Mouse (Mus musculus): ENCODE measurements around the gene Sez6l2. TPM values are rescaled to one million over a fixed set of nuclear protein-coding genes. Genes with fewer than 3 reads are reported as not detected.

Sez6l2 gene
- polyA plus RNA-seq, 1 experiment = 3.7 TPM

DNA sequence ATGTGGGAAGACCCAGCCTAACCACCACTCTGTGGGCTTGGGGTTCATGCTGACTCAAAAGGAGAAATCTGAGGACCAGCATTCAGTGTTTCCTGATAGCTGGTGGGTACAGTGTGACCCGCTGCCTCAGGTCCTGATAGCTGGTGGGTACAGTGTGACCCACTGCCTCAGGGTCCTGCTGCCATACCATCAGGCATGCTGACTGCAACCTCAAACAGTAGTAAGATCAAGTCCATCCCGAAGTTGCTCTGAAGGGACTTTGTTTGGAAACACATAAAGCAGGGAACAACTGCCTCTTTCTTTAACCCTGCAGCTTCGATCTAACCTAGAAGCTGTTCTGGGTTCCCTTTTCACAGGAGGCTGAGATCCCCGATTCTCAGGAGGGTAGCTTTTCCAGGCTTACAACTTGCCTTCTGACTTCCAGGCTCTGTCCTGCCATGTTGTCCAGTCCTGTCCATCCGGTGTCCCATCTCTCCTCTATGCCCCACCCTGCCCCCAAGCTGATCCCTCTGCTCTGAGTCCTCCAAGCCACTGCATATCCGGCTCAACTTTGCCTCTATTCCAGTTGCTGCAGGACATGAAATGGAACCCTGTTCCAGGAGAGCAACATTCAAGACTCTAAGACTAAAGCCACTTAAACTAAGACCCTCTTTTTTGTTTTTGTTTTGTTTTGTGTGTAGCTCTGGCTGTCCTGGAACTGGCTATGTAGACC, 57.1 kb downstream of the Sez6l2 start:
- Histone ChIP-seq H3K27me3 (ENCODE audit: control insufficient read depth, insufficient read depth, low read length) (no peaks in the 10 kb centered on the region), H3K4me3 (ENCODE audit: control insufficient read depth, insufficient read depth, low read length) (no peak overlapping the region), H3K27ac (ENCODE audit: control insufficient read depth, insufficient read depth, low read length) (no peak overlapping the region), H3K36me3 (ENCODE audit: control insufficient read depth, insufficient read depth, low read length) (no peaks in the 10 kb centered on the region), H3K4me1 (replicated peaks; ENCODE audit: control insufficient read depth, insufficient read depth, low read length) (peaks cover 5% of the 10 kb centered on the region; the same call in 1 of the 2 replicates)
- no peak for DNase-seq
- WGBS = 95% methylated on average over 6 of the region's 6 CpGs
- TF ChIP-seq CTCF (IDR thresholded peaks at IDR 0.05; ENCODE audit: borderline replicate concordance, control insufficient read depth, extremely low read depth, insufficient read depth, low read length, poor library complexity) (no peak), POLR2A (IDR thresholded peaks at IDR 0.05; ENCODE audit: control insufficient read depth, extremely low read depth, insufficient read depth, low read length, poor library complexity) (no peak)

DNA sequence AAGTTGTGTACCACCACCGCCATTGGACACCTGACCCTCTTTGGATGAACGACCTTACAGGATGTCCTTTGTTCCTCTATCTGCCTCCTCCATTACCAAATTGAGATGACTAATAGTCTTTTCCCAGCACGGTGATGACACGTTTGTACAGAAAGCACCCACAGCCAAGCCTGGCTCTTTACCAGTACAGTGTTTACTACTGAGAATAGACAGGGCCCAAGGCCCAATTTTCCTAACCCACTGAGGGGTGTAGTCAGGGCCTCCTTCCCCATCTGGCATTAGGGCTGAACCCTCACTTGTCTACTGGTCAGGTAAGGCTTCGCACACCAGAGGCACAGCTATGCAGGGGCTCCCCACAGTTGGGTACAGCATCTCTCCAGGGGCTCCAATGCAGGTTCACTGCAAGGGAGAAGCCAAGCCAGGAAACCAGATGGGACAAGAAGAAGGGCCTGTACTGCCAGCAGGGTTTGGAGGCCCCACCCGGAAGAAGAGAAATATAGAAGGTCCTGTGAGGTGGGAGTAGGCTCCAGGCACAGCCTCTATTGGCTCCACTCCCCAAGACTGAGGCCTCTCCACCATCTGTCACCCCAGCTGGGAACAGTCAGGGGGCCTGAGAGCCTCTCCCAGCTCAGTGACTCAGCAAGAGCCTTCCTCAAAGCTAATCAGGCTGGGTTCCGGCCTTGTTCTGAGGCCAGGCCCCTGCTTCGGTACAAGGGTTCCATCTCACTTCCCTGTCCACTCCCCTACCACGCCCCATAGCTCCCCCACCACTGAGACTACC, 58.1 kb downstream of the Sez6l2 start:
- Histone ChIP-seq H3K36me3 (ENCODE audit: control insufficient read depth, insufficient read depth, low read length) (no peaks in the 10 kb centered on the region), H3K4me3 (ENCODE audit: control insufficient read depth, insufficient read depth, low read length) (no peak overlapping the region), H3K27ac (ENCODE audit: control insufficient read depth, insufficient read depth, low read length) (no peak overlapping the region), H3K27me3 (ENCODE audit: control insufficient read depth, insufficient read depth, low read length) (no peaks in the 10 kb centered on the region), H3K4me1 (replicated peaks; ENCODE audit: control insufficient read depth, insufficient read depth, low read length) (peaks cover 9% of the 10 kb centered on the region)
- TF ChIP-seq POLR2A (IDR thresholded peaks at IDR 0.05; ENCODE audit: control insufficient read depth, extremely low read depth, insufficient read depth, low read length, poor library complexity) (no peak), CTCF (IDR thresholded peaks at IDR 0.05; ENCODE audit: borderline replicate concordance, control insufficient read depth, extremely low read depth, insufficient read depth, low read length, poor library complexity) (no peak)
- WGBS = 59% methylated on average over 9 of the region's 9 CpGs
- DNase-seq = no peak

DNA sequence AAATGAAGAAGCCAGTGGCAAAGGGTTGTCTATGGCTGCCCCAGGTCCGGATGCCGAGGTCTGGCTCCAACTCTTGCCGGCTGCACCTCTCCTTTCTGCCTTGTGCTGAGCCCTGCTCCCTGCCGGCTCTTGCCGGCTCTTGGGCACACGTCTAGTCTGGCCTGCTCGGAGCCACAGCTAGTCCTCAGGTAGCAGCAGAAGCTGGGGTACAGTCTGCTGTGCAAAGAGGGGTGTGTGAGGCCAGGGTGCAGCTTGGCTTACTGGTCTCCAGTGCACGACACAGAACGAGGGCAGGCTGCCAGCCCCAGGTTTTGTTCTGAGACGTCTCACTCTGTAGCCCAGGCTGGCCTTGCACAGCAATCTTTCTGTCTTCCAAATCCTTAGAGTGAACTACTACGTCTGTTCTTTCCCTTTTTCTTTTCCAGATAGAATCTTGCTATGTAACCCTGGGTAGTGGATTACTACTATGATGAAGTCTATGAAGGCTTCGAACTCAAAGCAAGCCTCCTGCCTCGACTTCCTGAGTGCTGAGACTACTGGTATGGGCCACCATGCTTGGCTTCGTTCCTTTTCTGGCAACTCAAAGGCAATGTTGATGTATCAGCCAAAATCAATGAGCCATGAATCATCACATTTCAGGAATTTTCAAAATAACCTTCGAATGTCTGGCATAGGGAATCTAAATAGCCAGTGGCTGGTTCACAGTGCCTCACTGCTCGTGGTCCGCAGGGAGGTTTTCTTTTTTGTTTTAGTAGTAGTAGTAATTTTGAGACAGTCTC, 59.1 kb downstream of the Sez6l2 start:
- 90% methylated on average over 17 of the region's 17 CpGs for WGBS
- no peak overlapping the region for H3K27ac ChIP-seq (ENCODE audit: control insufficient read depth, insufficient read depth, low read length)
- no peaks in the 10 kb centered on the region for H3K36me3 ChIP-seq (ENCODE audit: control insufficient read depth, insufficient read depth, low read length)
- H3K27me3 ChIP-seq (ENCODE audit: control insufficient read depth, insufficient read depth, low read length) = no peaks in the 10 kb centered on the region
- no peak for TF ChIP-seq POLR2A (IDR thresholded peaks at IDR 0.05; ENCODE audit: control insufficient read depth, extremely low read depth, insufficient read depth, low read length, poor library complexity)
- no peak for TF ChIP-seq CTCF (IDR thresholded peaks at IDR 0.05; ENCODE audit: borderline replicate concordance, control insufficient read depth, extremely low read depth, insufficient read depth, low read length, poor library complexity)
- H3K4me3 ChIP-seq (ENCODE audit: control insufficient read depth, insufficient read depth, low read length) = no peak overlapping the region
- no peak for DNase-seq
- peaks cover 15% of the 10 kb centered on the region for H3K4me1 ChIP-seq (replicated peaks; ENCODE audit: control insufficient read depth, insufficient read depth, low read length)

DNA sequence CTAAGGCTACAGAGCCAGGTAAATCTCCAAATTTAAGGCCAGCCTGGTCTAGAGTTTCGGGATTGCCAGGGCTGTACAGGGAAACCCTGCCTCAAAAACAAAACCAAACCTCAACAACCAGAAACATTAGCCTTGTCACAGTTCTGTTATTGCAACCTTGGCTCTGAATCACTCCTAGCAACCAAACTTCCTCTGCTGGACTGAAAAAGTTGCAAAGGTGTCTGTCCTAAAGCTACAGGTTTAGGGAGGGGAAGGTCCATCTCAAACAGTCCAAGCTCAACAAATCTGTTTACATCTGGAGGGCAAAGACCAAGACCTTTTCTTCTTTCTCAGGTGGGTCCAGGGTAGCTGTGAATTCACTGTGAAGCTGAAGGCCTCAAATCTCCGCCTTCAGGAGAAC, 60.7 kb downstream of the Sez6l2 start:
- TF ChIP-seq POLR2A (IDR thresholded peaks at IDR 0.05; ENCODE audit: control insufficient read depth, extremely low read depth, insufficient read depth, low read length, poor library complexity) (no peak), CTCF (IDR thresholded peaks at IDR 0.05; ENCODE audit: borderline replicate concordance, control insufficient read depth, extremely low read depth, insufficient read depth, low read length, poor library complexity) (no peak)
- Histone ChIP-seq H3K4me1 (replicated peaks; ENCODE audit: control insufficient read depth, insufficient read depth, low read length) (peaks cover 27% of the 10 kb centered on the region), H3K27me3 (ENCODE audit: control insufficient read depth, insufficient read depth, low read length) (no peaks in the 10 kb centered on the region), H3K36me3 (ENCODE audit: control insufficient read depth, insufficient read depth, low read length) (no peaks in the 10 kb centered on the region), H3K4me3 (ENCODE audit: control insufficient read depth, insufficient read depth, low read length) (no peak overlapping the region), H3K27ac (ENCODE audit: control insufficient read depth, insufficient read depth, low read length) (no peak overlapping the region)
- no peak for DNase-seq
- WGBS = 94% methylated on average over 2 of the region's 2 CpGs

DNA sequence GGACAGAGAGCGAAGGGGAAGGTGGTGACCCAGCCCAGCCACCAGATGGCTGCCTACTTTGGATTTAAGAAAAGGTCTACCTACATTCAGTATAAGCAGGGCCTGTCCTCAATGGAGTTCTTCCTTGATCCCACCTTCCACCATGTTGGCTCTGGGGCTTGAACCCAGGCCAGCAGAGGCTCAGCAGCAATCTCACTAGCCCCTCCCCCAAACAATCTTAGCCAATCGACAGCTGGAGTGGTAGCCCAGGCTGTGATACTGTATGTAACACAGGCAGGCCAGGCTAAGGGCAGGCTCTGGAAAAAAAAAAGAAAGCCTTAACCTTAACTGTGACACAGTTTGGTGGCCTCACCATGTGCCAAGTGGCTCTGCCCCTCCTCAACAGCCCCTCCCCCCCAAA, 61.4 kb downstream of the Sez6l2 start:
- H3K27ac ChIP-seq (ENCODE audit: control insufficient read depth, insufficient read depth, low read length) = no peak overlapping the region
- TF ChIP-seq POLR2A (IDR thresholded peaks at IDR 0.05; ENCODE audit: control insufficient read depth, extremely low read depth, insufficient read depth, low read length, poor library complexity) (no peak), CTCF (IDR thresholded peaks at IDR 0.05; ENCODE audit: borderline replicate concordance, control insufficient read depth, extremely low read depth, insufficient read depth, low read length, poor library complexity) (no peak)
- no peaks in the 10 kb centered on the region for H3K36me3 ChIP-seq (ENCODE audit: control insufficient read depth, insufficient read depth, low read length)
- 89% methylated on average over 2 of the region's 2 CpGs for WGBS
- DNase-seq = no peak
- no peaks in the 10 kb centered on the region for H3K27me3 ChIP-seq (ENCODE audit: control insufficient read depth, insufficient read depth, low read length)
- peaks cover 30% of the 10 kb centered on the region for H3K4me1 ChIP-seq (replicated peaks; ENCODE audit: control insufficient read depth, insufficient read depth, low read length)
- no peak overlapping the region for H3K4me3 ChIP-seq (ENCODE audit: control insufficient read depth, insufficient read depth, low read length)

DNA sequence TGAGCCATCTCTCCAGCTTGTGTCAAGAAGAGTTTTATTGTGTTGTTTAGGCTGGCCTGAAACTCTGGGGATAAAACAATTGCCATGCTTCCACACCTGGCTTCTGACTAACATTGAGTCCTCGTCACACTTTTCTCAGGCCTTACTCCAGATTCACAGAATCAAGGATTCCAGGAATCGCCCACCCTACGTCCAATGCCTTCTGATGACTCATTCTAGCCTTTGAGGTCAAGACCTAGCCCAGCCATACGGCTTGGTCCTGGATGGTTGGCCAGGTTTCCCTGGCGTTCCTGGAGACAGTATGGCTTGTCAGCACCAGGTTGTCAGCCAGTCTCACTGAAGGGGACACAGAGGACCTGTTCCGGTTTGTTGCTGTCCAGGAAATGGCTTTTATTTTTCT, 62.0 kb downstream of the Sez6l2 start:
- no peak overlapping the region for H3K4me3 ChIP-seq (ENCODE audit: control insufficient read depth, insufficient read depth, low read length)
- WGBS = 96% methylated on average over 6 of the region's 6 CpGs
- H3K36me3 ChIP-seq (ENCODE audit: control insufficient read depth, insufficient read depth, low read length) = no peaks in the 10 kb centered on the region
- DNase-seq = no peak
- no peaks in the 10 kb centered on the region for H3K27me3 ChIP-seq (ENCODE audit: control insufficient read depth, insufficient read depth, low read length)
- H3K4me1 ChIP-seq (replicated peaks; ENCODE audit: control insufficient read depth, insufficient read depth, low read length) = peaks cover 30% of the 10 kb centered on the region
- no peak for TF ChIP-seq POLR2A (IDR thresholded peaks at IDR 0.05; ENCODE audit: control insufficient read depth, extremely low read depth, insufficient read depth, low read length, poor library complexity)
- TF ChIP-seq CTCF (IDR thresholded peaks at IDR 0.05; ENCODE audit: borderline replicate concordance, control insufficient read depth, extremely low read depth, insufficient read depth, low read length, poor library complexity) = no peak
- H3K27ac ChIP-seq (ENCODE audit: control insufficient read depth, insufficient read depth, low read length) = no peak overlapping the region
